Mouse (Mus musculus) ovary, adult 10 weeks (tissue): ENCODE data around the gene Rbks. TPM values are rescaled to one million over a fixed set of nuclear protein-coding genes. Genes with fewer than 3 reads are reported as not detected.

Experiments
- polyA plus RNA-seq: library from polyadenylated mRNA; stranded (reverse); fragments of 350-450 nt; fragmentation: Illumina TruSeq; extraction: RNeasy Lipid Tissue Mini Kit (QIAGEN cat#74804); gene quantifications from one replicate; pipeline ENCODE4 v1.2.3, GENCODE M21; 2014

The Rbks gene
- 2.2 TPM for polyA plus RNA-seq

DNA sequence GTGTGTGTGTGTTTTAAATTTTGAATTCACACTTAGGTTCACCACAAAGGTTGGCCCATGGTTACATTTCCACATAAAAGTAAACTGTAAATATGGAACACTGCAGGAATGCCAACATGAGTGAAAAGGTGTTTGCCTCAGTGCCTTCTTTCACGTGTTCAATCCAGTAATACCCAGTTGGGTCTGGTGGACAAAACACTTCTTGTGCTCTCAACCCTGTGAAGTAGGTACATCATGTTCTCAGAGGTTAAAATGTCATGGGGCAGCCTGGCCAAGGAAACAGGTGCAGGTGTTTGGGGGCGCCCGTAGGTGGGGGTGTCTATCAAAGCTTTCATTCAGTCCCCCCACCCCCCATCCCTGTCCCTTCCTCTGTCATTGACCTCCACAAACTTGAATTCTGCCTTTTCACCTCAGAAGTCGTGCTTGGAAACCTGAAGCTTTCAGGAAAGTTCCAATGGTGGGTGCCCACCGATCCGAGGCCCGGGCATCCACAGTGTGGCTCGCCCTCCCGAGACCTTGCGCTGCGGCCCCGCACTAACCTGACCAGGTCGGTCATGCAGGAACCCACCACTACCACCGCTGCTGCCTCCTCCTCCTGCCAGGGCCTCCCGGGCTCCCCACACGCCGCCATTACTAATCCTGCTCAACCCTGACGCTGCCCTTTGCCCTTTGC, at the start of gene Rbks:
Gene Rbks, minus strand, starts transcription at position 657 of the 673 bp plus-strand sequence.

DNA sequence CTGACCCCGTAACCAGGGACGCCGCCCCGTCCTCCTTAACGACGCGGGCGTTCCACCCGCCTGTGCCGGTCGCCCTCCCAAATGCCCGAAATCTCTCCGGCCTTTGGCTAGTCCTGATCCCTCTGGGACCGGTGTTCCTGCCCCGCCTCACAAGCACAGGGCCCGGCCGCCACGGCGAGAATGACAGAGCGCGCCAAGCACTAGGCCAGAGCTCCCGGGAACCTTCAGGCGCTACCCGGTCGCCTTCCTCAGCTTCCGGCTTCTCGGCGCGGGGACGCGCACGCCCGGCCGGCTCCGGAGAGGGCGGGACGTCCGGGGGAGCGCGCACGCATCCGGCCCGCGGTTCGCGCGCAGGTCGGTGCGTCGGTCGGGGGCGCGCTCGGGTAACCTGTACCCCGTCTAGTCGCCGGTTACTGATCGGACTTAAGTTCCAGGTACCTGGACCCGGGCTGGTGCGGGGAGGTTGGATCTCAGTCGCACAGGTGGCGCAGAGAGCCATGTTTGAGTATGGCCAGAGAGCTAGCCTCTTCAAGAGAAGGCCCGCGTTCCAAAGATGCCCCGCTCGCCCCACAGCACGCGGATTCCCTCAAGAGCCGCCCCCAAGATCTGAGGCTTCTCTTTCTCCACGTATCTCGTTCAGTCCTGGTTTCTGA, 343 bp upstream of the Rbks start, which contains the start of gene Babam2:
Gene Babam2, plus strand, starts transcription at position 41 of the 653 bp plus-strand sequence.

GRCm38 (mm10) chr5:31596481-31597429, 100.7 kb downstream of the Rbks start, which contains the start of gene Mrpl33:
Mrpl33 (plus strand) TSS chr5:31596935.

Other genes starting within 250 kb of the Rbks start
- 44.2 TPM for gene Zfp512, start 245.2 kb downstream of the Rbks start, polyA plus RNA-seq
- gene 4930548H24Rik, start 211.9 kb downstream of the Rbks start, polyA plus RNA-seq: not detected
- gene Gpn1, start 202.9 kb downstream of the Rbks start, polyA plus RNA-seq: 30.6 TPM
- 66.3 TPM for gene Slc4a1ap, start 170.6 kb downstream of the Rbks start, polyA plus RNA-seq
- 17.3 TPM for gene Supt7l, start 169.8 kb downstream of the Rbks start, polyA plus RNA-seq
- 80.5 TPM for gene Mrpl33, start 100.7 kb downstream of the Rbks start, polyA plus RNA-seq
- gene Babam2, start 57 bp upstream of the Rbks start, polyA plus RNA-seq: 138 TPM